Mouse (Mus musculus) Patski (cell line): Measurements from ENCODE around the gene Mzf1. TPM values are rescaled to one million over a fixed set of nuclear protein-coding genes. Genes with fewer than 3 reads are reported as not detected.

Source experiments
- ATAC-seq: fragments of 100-300 bp; one replicate; pipeline ENCODE4 v1.8.0; 2021
- CTCF ChIA-PET: fragments of 350-600 bp; sonication (Branson Sonifier 250); formaldehyde crosslinking; loops from one replicate; lab custom pipeline; 2022; ENCODE audit warnings: inconsistent platforms; lab: Charles Lee
- POLR2A ChIA-PET: fragments of 350-600 bp; sonication (Branson Sonifier 250); formaldehyde crosslinking; loops from one replicate; lab custom pipeline; 2022; ENCODE audit warnings: antibody characterized with exemption, inconsistent platforms; lab: Charles Lee
- DNase-seq: peaks from one replicate; pipeline ENCODE4 v3.0.0-alpha.2; 2011; ENCODE audit warnings: low read depth, low spot score
- H3K27me3 ChIP-seq: fragments of 371-371 bp; one replicate; pipeline ENCODE4 v1.5.1; 2021
- CTCF ChIP-seq: fragments of 100-300 bp; IDR thresholded peaks from one replicate; pipeline ENCODE4 v1.5.1; 2021
- in situ Hi-C: fragments of 300-500 bp; cut with MboI; formaldehyde crosslinking; loops from 3 replicates; pipeline ENCODE4 v1.11.1; 2018; ENCODE audit warnings: low pct_unique_long_range_greater_than_20kb, mixed read lengths
- polyA plus RNA-seq: library from polyadenylated mRNA; unstranded; gene quantifications from one replicate; pipeline ENCODE4 v1.2.3, GENCODE M21; 2021

Mzf1 gene
- polyA plus RNA-seq, 1 experiment from 2014 or later, result 5.6 TPM

GRCm38 (mm10) chr7:13036806-13037205, 17.8 kb downstream of the Mzf1 start:
- CTCF ChIA-PET, result no interaction called here
- TF ChIP-seq CTCF, result no peak
- in situ Hi-C loops, result no loop called here
- ATAC-seq, result no peak
- no peaks in the 10 kb centered on the region for H3K27me3 ChIP-seq
- DNase-seq, result no peak
- POLR2A ChIA-PET, result interaction anchor here (1.2 to 1.7 kb wide), 2 partner anchors 9 to 17 kb away, joined by 3 to 8 read pairs; no protein-coding TSS in a partner anchor

- in situ Hi-C loops, result no loop called here
- no peak for TF ChIP-seq CTCF
- CTCF ChIA-PET, result interaction anchor here (0.9 kb wide), 1 partner anchor 10 kb away, joined by 3 read pairs; no protein-coding TSS in a partner anchor
- POLR2A ChIA-PET, result no interaction called here
- no peak for DNase-seq
- ATAC-seq, result no peak
- no peaks in the 10 kb centered on the region for H3K27me3 ChIP-seq
Observed at GRCm38 (mm10) chr7:13035211-13035855, 19.2 kb downstream of the Mzf1 start.

- ATAC-seq (peak; percentile 64), DNase-seq (no peak)
- H3K27me3 ChIP-seq, result no peaks in the 10 kb centered on the region
- ChIA-PET POLR2A (no interaction called here), CTCF (interaction anchor here (0.9 kb wide), 1 partner anchor 9 kb away, joined by 3 read pairs; no protein-coding TSS in a partner anchor)
- no peak for TF ChIP-seq CTCF
- in situ Hi-C loops, result no loop called here
Observed at GRCm38 (mm10) chr7:13034148-13034977, 20.2 kb downstream of the Mzf1 start, which contains the start of gene Chmp2a. TSS of gene Chmp2a (minus strand) at chr7:13034807.

DNA sequence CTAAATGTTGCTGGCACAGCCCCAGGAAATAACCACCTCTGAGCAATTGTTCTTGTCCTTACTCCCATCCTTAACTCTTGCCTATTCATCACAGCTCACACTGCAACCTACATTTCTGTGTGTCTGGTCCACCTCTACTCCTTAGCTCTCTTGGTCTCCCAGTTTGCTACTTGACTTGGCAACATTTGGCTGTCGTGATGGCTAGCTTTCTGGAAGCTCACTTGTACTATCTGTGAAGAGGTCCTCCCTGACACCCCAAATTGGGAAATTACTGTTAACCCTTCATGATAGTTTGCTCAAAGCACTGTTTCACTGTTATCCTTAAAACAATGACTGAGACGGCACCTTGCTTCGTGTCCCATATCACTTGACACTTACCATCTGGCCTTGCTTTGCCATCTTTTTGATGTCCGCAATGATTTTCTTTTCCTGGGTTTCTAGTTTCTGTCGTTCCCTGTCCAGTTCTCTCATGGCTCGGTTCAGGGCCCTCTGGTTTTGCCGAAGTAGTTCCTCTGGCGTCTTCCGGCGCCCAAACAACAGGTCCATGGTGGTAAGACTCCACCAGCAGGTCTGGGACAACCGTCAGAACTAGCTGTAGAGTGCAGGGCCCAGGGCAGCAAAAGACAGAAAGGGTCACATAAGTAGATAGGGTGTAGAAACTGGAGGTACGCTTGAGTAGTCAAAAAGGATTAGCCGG, 21.0 kb downstream of the Mzf1 start:
- DNase-seq, result no peak
- no peak for ATAC-seq
- ChIA-PET CTCF (no interaction called here), POLR2A (no interaction called here)
- H3K27me3 ChIP-seq, result no peaks in the 10 kb centered on the region
- in situ Hi-C loops, result no loop called here
- TF ChIP-seq CTCF, result no peak

GRCm38 (mm10) chr7:13032541-13032940, 22.0 kb downstream of the Mzf1 start:
- no peak for TF ChIP-seq CTCF
- in situ Hi-C loops, result no loop called here
- ChIA-PET CTCF (no interaction called here), POLR2A (no interaction called here)
- no peaks in the 10 kb centered on the region for H3K27me3 ChIP-seq
- ATAC-seq, result no peak
- no peak for DNase-seq

DNA sequence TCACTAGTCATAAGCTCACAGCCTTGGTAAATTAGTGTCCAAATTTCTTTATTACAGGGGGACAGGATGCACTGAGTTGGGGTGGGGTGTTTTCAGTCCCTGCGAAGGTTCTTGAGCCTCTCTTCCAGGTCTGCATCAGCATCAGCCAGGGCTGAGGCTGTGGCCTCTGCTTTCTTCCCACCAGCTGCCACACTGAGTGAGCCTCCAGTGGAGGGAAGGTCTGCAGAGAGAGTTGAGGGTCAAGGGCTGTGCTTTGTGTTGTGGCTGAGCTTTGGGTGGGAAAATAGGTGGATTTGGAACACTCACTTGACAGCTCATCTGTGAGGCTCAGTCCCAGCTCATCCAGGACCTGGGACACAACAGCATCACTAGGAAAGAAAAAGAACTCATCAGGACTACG, 22.6 kb downstream of the Mzf1 start:
- no peaks in the 10 kb centered on the region for H3K27me3 ChIP-seq
- in situ Hi-C loops, result no loop called here
- CTCF ChIA-PET, result no interaction called here
- DNase-seq (no peak), ATAC-seq (no peak)
- POLR2A ChIA-PET, result no interaction called here
- no peak for TF ChIP-seq CTCF

DNA sequence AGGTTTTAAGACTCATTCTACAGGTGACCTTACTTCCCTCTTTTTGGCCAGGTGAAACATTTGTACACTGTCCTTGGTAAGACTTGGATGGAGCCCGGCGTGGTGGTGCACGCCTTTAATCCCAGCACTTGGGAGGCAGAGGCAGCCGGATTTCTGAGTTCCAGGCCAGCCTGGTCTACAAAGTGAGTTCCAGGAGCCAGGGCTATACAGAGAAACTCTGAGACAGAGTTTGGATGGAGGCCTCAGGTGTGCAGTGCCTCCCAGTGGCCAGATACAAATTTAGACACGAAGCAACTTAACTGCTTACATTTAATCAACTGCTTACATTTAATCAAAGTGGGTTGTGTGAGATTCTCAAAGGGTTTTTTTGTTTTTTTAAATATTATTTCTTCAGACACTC, 23.5 kb downstream of the Mzf1 start:
- TF ChIP-seq CTCF, result no peak
- ATAC-seq (no peak), DNase-seq (no peak)
- POLR2A ChIA-PET, result no interaction called here
- H3K27me3 ChIP-seq, result no peaks in the 10 kb centered on the region
- in situ Hi-C loops, result no loop called here
- CTCF ChIA-PET, result interaction anchor here (3.4 kb wide), 1 partner anchor 21 kb away, joined by 11 read pairs; the partner anchor contains the start of gene Zbtb45

- H3K27me3 ChIP-seq, result no peaks in the 10 kb centered on the region
- in situ Hi-C loops, result no loop called here
- DNase-seq (no peak), ATAC-seq (no peak)
- POLR2A ChIA-PET, result interaction anchor here (1.6 to 2.6 kb wide), 2 partner anchors 8 to 19 kb away, joined by 4 to 8 read pairs; partner anchors contain the start of gene Zbtb45
- TF ChIP-seq CTCF, result no peak
- CTCF ChIA-PET, result interaction anchor here (3.4 kb wide), 1 partner anchor 19 kb away, joined by 11 read pairs; the partner anchor contains the start of gene Zbtb45
Observed at GRCm38 (mm10) chr7:13028986-13029385, 25.6 kb downstream of the Mzf1 start.

GRCm38 (mm10) chr7:13025511-13026112, 29.0 kb downstream of the Mzf1 start:
- no peak for TF ChIP-seq CTCF
- in situ Hi-C loops, result no loop called here
- POLR2A ChIA-PET, result interaction anchor here (0.8 to 2.5 kb wide), 2 partner anchors 13 to 15 kb away, joined by 3 to 8 read pairs; partner anchors contain the start of gene Ube2m
- ATAC-seq (no peak), DNase-seq (no peak)
- CTCF ChIA-PET, result interaction anchor here (0.8 kb wide), 1 partner anchor 9 kb away, joined by 3 read pairs; the partner anchor contains the start of gene Chmp2a
- H3K27me3 ChIP-seq, result no peaks in the 10 kb centered on the region

DNA sequence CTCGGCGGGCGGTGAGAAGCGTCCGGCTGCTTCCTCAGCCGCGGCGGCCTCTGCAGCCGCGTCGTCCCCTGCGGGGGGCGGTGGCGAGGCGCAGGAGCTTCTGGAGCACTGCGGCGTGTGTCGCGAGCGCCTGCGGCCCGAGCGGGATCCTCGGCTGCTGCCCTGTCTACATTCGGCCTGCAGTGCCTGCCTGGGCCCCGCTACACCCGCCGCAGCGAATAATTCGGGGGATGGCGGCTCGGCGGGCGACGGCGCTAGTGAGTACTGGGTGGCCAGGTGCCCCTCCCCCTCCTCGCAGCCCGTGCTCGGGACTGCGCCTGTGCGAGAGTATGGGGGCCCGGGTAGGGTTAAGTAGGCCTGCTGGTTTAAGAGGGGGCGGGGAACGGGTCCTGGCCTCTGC, 29.8 kb downstream of the Mzf1 start:
- ChIA-PET CTCF (interaction anchor here (0.8 kb wide), 1 partner anchor 10 kb away, joined by 3 read pairs; the partner anchor contains the start of gene Chmp2a), POLR2A (interaction anchor here (0.8 to 2.5 kb wide), 2 partner anchors 14 to 16 kb away, joined by 3 to 8 read pairs; partner anchors contain the start of gene Ube2m)
- ATAC-seq (peak; percentile 41), DNase-seq (no peak)
- in situ Hi-C loops, result no loop called here
- H3K27me3 ChIP-seq, result no peaks in the 10 kb centered on the region
- TF ChIP-seq CTCF, result no peak
